Mouse (Mus musculus): ENCODE results near the gene Arl5a. TPM values are rescaled to one million over a fixed set of nuclear protein-coding genes. Genes with fewer than 3 reads are reported as not detected.

The Arl5a gene
- total and polyA plus RNA-seq, 2 experiments from 2014 or later, result 27.8 to 56.5 TPM

DNA sequence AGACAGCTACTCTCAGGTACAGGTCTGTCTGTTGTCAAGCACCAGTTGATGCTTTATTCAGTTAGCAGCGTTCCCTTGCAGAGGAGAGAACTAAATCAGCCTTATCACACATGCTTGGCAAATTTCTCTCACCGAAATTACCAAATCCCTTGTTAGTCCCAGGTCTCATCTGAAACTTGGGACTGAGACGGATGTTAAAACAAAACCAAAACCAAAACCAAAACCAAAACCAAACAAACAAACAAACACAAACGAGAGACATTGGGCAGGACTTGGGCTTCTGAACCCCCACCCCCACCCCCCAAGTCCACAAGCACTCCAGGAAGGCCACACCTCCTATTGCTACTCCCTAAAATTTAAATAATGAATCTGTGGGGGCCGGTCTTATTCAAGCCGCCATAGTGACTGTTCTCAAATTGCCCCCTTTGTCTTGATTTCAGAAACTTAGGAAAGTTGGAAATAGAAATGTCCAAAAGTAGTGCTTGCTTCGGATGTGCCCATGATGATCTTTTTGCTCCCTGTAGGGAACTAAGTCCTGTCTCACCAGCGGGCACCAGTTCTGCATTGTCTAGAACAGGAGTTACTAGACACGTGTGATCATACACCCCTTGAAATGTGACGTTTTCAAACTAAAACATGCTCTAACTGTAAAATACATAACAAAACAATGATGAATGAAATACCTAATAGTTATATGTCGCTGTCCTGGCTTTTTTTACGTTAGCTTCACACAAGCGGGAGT, 46.8 kb downstream of the Arl5a start:
- no peak overlapping the region for H3K9ac ChIP-seq (replicated peaks; ENCODE audit: low read length, poor library complexity, severe bottlenecking)
- no peaks in the 10 kb centered on the region for H3K36me3 ChIP-seq (ENCODE audit: insufficient read depth, low read length)
- H3K27me3 ChIP-seq (ENCODE audit: insufficient read depth, low read length), result no peaks in the 10 kb centered on the region
- H3K4me3 ChIP-seq (ENCODE audit: low read depth, low read length), result no peak overlapping the region
- no peak overlapping the region for H3K27ac ChIP-seq (ENCODE audit: low read depth, low read length)
- 49% methylated on average over 13 of the region's 13 CpGs for WGBS
- H3K9me3 ChIP-seq (ENCODE audit: low read length), result no peaks in the 10 kb centered on the region
- TF ChIP-seq CTCF (IDR thresholded peaks at IDR 0.05), result no peak
- ATAC-seq (ENCODE audit: low FRiP score) (no peak), DNase-seq (ENCODE audit: low spot score) (no peak)
- H3K4me1 ChIP-seq (ENCODE audit: insufficient read depth, low read length), result no peaks in the 10 kb centered on the region
- H3K4me2 ChIP-seq (ENCODE audit: low read depth, low read length, poor library complexity, severe bottlenecking), result 0 out of 2 replicates have a peak overlapping the region, but pooled peaks have one; percentile 4

- DNase-seq (ENCODE audit: low spot score) (no peak), ATAC-seq (ENCODE audit: low FRiP score) (no peak)
- H3K36me3 ChIP-seq (ENCODE audit: insufficient read depth, low read length), result no peaks in the 10 kb centered on the region
- no peak overlapping the region for H3K4me3 ChIP-seq (ENCODE audit: low read depth, low read length)
- 92% methylated on average over 6 of the region's 6 CpGs for WGBS
- H3K4me2 ChIP-seq (ENCODE audit: low read depth, low read length, poor library complexity, severe bottlenecking), result no peak overlapping the region
- H3K27me3 ChIP-seq (ENCODE audit: insufficient read depth, low read length), result no peaks in the 10 kb centered on the region
- H3K27ac ChIP-seq (ENCODE audit: low read depth, low read length), result no peak overlapping the region
- no peak for TF ChIP-seq CTCF (IDR thresholded peaks at IDR 0.05)
- no peaks in the 10 kb centered on the region for H3K4me1 ChIP-seq (ENCODE audit: insufficient read depth, low read length)
- H3K9ac ChIP-seq (replicated peaks; ENCODE audit: low read length, poor library complexity, severe bottlenecking), result no peak overlapping the region
- no peaks in the 10 kb centered on the region for H3K9me3 ChIP-seq (ENCODE audit: low read length)
Measured at GRCm38 (mm10) chr2:52374706-52375105, 50.0 kb downstream of the Arl5a start.

- TF ChIP-seq CTCF (IDR thresholded peaks at IDR 0.05), result no peak
- WGBS, result 77% methylated on average over 6 of the region's 6 CpGs
- no peak overlapping the region for H3K4me3 ChIP-seq (ENCODE audit: low read depth, low read length)
- H3K9me3 ChIP-seq (ENCODE audit: low read length), result no peaks in the 10 kb centered on the region
- H3K27ac ChIP-seq (ENCODE audit: low read depth, low read length), result no peak overlapping the region
- H3K4me1 ChIP-seq (ENCODE audit: insufficient read depth, low read length), result no peaks in the 10 kb centered on the region
- no peak overlapping the region for H3K9ac ChIP-seq (replicated peaks; ENCODE audit: low read length, poor library complexity, severe bottlenecking)
- DNase-seq (ENCODE audit: low spot score), result no peak
- no peaks in the 10 kb centered on the region for H3K27me3 ChIP-seq (ENCODE audit: insufficient read depth, low read length)
- no peaks in the 10 kb centered on the region for H3K36me3 ChIP-seq (ENCODE audit: insufficient read depth, low read length)
- H3K4me2 ChIP-seq (ENCODE audit: low read depth, low read length, poor library complexity, severe bottlenecking), result no peak overlapping the region
- ATAC-seq (ENCODE audit: low FRiP score), result no peak
Measured at GRCm38 (mm10) chr2:52372480-52372879, 52.2 kb downstream of the Arl5a start.

GRCm38 (mm10) chr2:52372080-52372479, 52.6 kb downstream of the Arl5a start:
- no peaks in the 10 kb centered on the region for H3K27me3 ChIP-seq (ENCODE audit: insufficient read depth, low read length)
- H3K4me3 ChIP-seq (ENCODE audit: low read depth, low read length), result no peak overlapping the region
- no peaks in the 10 kb centered on the region for H3K36me3 ChIP-seq (ENCODE audit: insufficient read depth, low read length)
- no peak overlapping the region for H3K9ac ChIP-seq (replicated peaks; ENCODE audit: low read length, poor library complexity, severe bottlenecking)
- no peak overlapping the region for H3K27ac ChIP-seq (ENCODE audit: low read depth, low read length)
- no peak for DNase-seq (ENCODE audit: low spot score)
- H3K4me2 ChIP-seq (ENCODE audit: low read depth, low read length, poor library complexity, severe bottlenecking), result no peak overlapping the region
- ATAC-seq (ENCODE audit: low FRiP score), result no peak
- no peak for TF ChIP-seq CTCF (IDR thresholded peaks at IDR 0.05)
- no peaks in the 10 kb centered on the region for H3K4me1 ChIP-seq (ENCODE audit: insufficient read depth, low read length)
- WGBS, result 91% methylated on average over 4 of the region's 4 CpGs
- H3K9me3 ChIP-seq (ENCODE audit: low read length), result no peaks in the 10 kb centered on the region

DNA sequence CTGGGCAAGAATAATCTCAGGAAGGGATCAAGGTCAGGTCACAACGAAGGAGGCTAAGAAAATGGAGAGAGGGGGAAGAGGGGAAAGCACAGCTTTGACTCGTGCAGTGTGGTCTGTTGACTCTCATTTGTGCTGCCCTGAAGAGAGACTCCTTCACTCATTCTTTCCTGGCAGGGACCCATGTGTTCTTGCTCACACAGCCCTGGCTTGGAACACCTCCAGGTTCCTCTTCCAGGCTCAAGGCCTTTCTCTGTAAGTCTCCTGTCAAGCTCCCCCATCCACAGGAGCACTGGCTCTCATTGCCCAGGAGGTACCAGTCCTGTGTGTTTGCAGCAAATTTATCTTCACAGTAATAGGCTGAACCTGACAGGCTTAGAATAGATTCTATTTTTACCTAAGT, 53.6 kb downstream of the Arl5a start:
- no peak overlapping the region for H3K4me3 ChIP-seq (ENCODE audit: low read depth, low read length)
- H3K4me2 ChIP-seq (ENCODE audit: low read depth, low read length, poor library complexity, severe bottlenecking), result no peak overlapping the region
- H3K27me3 ChIP-seq (ENCODE audit: insufficient read depth, low read length), result no peaks in the 10 kb centered on the region
- ATAC-seq (ENCODE audit: low FRiP score), result no peak
- H3K27ac ChIP-seq (ENCODE audit: low read depth, low read length), result no peak overlapping the region
- no peak for TF ChIP-seq CTCF (IDR thresholded peaks at IDR 0.05)
- no peaks in the 10 kb centered on the region for H3K36me3 ChIP-seq (ENCODE audit: insufficient read depth, low read length)
- no peak overlapping the region for H3K9ac ChIP-seq (replicated peaks; ENCODE audit: low read length, poor library complexity, severe bottlenecking)
- no peaks in the 10 kb centered on the region for H3K4me1 ChIP-seq (ENCODE audit: insufficient read depth, low read length)
- WGBS, result 71% methylated on average over 2 of the region's 2 CpGs
- no peaks in the 10 kb centered on the region for H3K9me3 ChIP-seq (ENCODE audit: low read length)
- DNase-seq (ENCODE audit: low spot score), result no peak

DNA sequence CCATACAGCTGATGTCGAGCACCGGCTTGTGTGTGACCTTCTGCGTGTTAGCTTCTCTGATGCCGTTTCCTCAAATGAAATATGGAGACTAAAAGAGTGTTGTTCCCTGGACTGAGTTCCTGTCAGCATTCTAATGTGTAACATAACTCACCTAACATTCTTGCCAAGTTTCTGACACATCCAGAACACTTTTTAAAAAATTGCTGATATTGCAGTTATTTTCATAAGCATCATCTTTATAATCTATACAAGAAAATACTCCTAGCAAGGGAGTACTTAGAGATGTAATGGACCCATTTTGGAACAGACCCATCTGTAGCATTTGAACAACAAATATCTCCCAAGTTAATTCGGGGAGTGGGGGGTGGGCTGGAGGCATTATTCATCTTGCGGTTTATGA, 55.1 kb downstream of the Arl5a start:
- no peaks in the 10 kb centered on the region for H3K9me3 ChIP-seq (ENCODE audit: low read length)
- no peak for ATAC-seq (ENCODE audit: low FRiP score)
- 97% methylated on average over 6 of the region's 6 CpGs for WGBS

More for the DNA sequence above, 55.1 kb downstream of the Arl5a start:
- H3K4me2 ChIP-seq (ENCODE audit: low read depth, low read length, poor library complexity, severe bottlenecking), result no peak overlapping the region
- H3K4me1 ChIP-seq (ENCODE audit: insufficient read depth, low read length), result no peaks in the 10 kb centered on the region
- no peak for TF ChIP-seq CTCF (IDR thresholded peaks at IDR 0.05)
- no peaks in the 10 kb centered on the region for H3K36me3 ChIP-seq (ENCODE audit: insufficient read depth, low read length)
- H3K4me3 ChIP-seq (ENCODE audit: low read depth, low read length), result no peak overlapping the region
- no peaks in the 10 kb centered on the region for H3K27me3 ChIP-seq (ENCODE audit: insufficient read depth, low read length)
- no peak overlapping the region for H3K27ac ChIP-seq (ENCODE audit: low read depth, low read length)
- no peak for DNase-seq (ENCODE audit: low spot score)
- H3K9ac ChIP-seq (replicated peaks; ENCODE audit: low read length, poor library complexity, severe bottlenecking), result no peak overlapping the region

Measured in midbrain, postnatal 0 days (tissue).